Mouse (Mus musculus) heart, postnatal 0 days (tissue): Measurements from ENCODE around the gene Rgp1. TPM values are rescaled to one million over a fixed set of nuclear protein-coding genes. Genes with fewer than 3 reads are reported as not detected.
A peak's percentile ranks its signal among the peaks of the same experiment; 100 is the strongest.

ENCODE experiments used
- ATAC-seq: fragments of 200-750 bp; cut with Nextera tagmentation; 2 replicates; pipeline ENCODE4 v1.8.0; 2017; ENCODE audit warnings: low read depth, moderate number of reproducible peaks, moderate library complexity; ENCODE audit not compliant: insufficient read depth
- DNase-seq: peaks from one replicate; pipeline ENCODE4 v3.0.0-alpha.2; 2016; ENCODE audit warnings: low spot score
- H3K27ac ChIP-seq: fragments of 300-500 bp; sonication (generic); 2 replicates; pipeline ENCODE4 v1.5.1; 2014; ENCODE audit warnings: low read depth, mild to moderate bottlenecking
- H3K27me3 ChIP-seq: fragments of 300-500 bp; sonication (generic); 2 replicates; pipeline ENCODE4 v1.6.1; 2014; ENCODE audit warnings: low read length, mixed read lengths; ENCODE audit not compliant: control insufficient read depth, insufficient read depth
- H3K36me3 ChIP-seq: fragments of 300-500 bp; sonication (generic); replicated peaks from 2 replicates; pipeline ENCODE4 v1.6.1; 2014; ENCODE audit warnings: low read length, mixed read lengths; ENCODE audit not compliant: control insufficient read depth, insufficient read depth
- H3K4me1 ChIP-seq: fragments of 300-500 bp; sonication (generic); 2 replicates; pipeline ENCODE4 v1.6.1; 2014; ENCODE audit warnings: antibody characterized with exemption; ENCODE audit not compliant: control insufficient read depth, insufficient read depth
- H3K4me2 ChIP-seq: fragments of 300-500 bp; sonication (generic); 2 replicates; pipeline ENCODE4 v1.6.1; 2014; ENCODE audit warnings: low read depth, mild to moderate bottlenecking, low read length, moderate library complexity
- H3K4me3 ChIP-seq: fragments of 300-500 bp; sonication (generic); 2 replicates; pipeline ENCODE4 v1.5.1; 2014; ENCODE audit warnings: low read depth, low read length
- H3K9ac ChIP-seq: fragments of 300-500 bp; sonication (generic); replicated peaks from 2 replicates; pipeline ENCODE4 v1.6.1; 2014; ENCODE audit warnings: low read depth, low read length, mixed read lengths
- H3K9me3 ChIP-seq: fragments of 300-500 bp; sonication (generic); replicated peaks from 2 replicates; pipeline ENCODE4 v1.6.1; 2016; ENCODE audit warnings: low read length; ENCODE audit not compliant: control insufficient read depth
- CTCF ChIP-seq: IDR thresholded peaks from 2 replicates; pipeline ENCODE4 v1.5.1; 2016; ENCODE audit warnings: antibody characterized with exemption, control low read depth, low read depth
- EP300 ChIP-seq: IDR thresholded peaks from 2 replicates; pipeline ENCODE4 v1.6.1; 2016; ENCODE audit warnings: antibody characterized with exemption, low read depth
- WGBS: fragments of 180-500 bp; shearing (Covaris S2); extraction: QIAGEN DNeasy Blood & Tissue Kit; methylation state at CpG from one replicate; pipeline ENCODE4 v1.1.7; 2014; 5-methylcytosine and 5-hydroxymethylcytosine counted together
- polyA plus RNA-seq: library from polyadenylated mRNA; unstranded; fragments of >200 nt; fragmentation: Nextera tagmentation; extraction: Ambion mirVana; gene quantifications from 2 replicates; pipeline ENCODE4 v1.2.1, GENCODE M21; 2015
- total RNA-seq: library from RNA; depleted of rRNA; stranded (reverse); fragments of >200 nt; gene quantifications from 2 replicates; pipeline ENCODE4 v1.2.3, GENCODE M21; 2014; ENCODE audit warnings: low replicate concordance

Gene Rgp1
- total and polyA plus RNA-seq, 2 experiments from 2014 or later = 10.8 to 12.4 TPM

- no peak for ATAC-seq
- no peaks in the 10 kb centered on the region for H3K27me3 ChIP-seq
- DNase-seq = no peak
- H3K4me2 ChIP-seq = no peak overlapping the region
- no peak overlapping the region for H3K27ac ChIP-seq
- no peak overlapping the region for H3K9ac ChIP-seq
- peaks cover 8% of the 10 kb centered on the region for H3K4me1 ChIP-seq
- H3K9me3 ChIP-seq = no peaks in the 10 kb centered on the region
- no peak for TF ChIP-seq EP300
- H3K4me3 ChIP-seq = no peak overlapping the region
- 96% methylated on average over 5 of the region's 5 CpGs for WGBS
- H3K36me3 ChIP-seq = peaks cover 98% of the 10 kb centered on the region
Measured at GRCm38 (mm10) chr4:43552437-43552836, 26.1 kb upstream of the Rgp1 start.

- ATAC-seq = no peak
- DNase-seq = no peak
- Histone ChIP-seq H3K4me3 (no peak overlapping the region), H3K9me3 (no peaks in the 10 kb centered on the region), H3K27me3 (no peaks in the 10 kb centered on the region), H3K27ac (no peak overlapping the region), H3K4me2 (no peak overlapping the region), H3K36me3 (peaks cover 83% of the 10 kb centered on the region), H3K4me1 (peaks cover 22% of the 10 kb centered on the region), H3K9ac (no peak overlapping the region)
- TF ChIP-seq CTCF (no peak), EP300 (no peak)
Measured at GRCm38 (mm10) chr4:43553891-43554290, 24.6 kb upstream of the Rgp1 start.

- TF ChIP-seq CTCF (no peak), EP300 (no peak)
- H3K4me3 ChIP-seq = no peak overlapping the region
Measured at GRCm38 (mm10) chr4:43555926-43556325, 22.6 kb upstream of the Rgp1 start.

GRCm38 (mm10) chr4:43558028-43558630 is 20.4 kb upstream of the Rgp1 start:
- Histone ChIP-seq H3K9me3 (no peaks in the 10 kb centered on the region), H3K4me3 (peak overlapping the region; percentile 26), H3K27me3 (no peaks in the 10 kb centered on the region), H3K36me3 (peaks cover 41% of the 10 kb centered on the region), H3K27ac (peak overlapping the region; percentile 99), H3K4me2 (peak overlapping the region; percentile 81), H3K9ac (peak overlapping the region; percentile 7; the same call in 1 of the 2 replicates), H3K4me1 (peaks cover 44% of the 10 kb centered on the region)
- TF ChIP-seq EP300 = peak; percentile 50; the same call in 1 of the 2 replicates
- TF ChIP-seq CTCF = no peak
- 2% methylated on average over 5 of the region's 5 CpGs for WGBS
- DNase-seq (peak; percentile 32), ATAC-seq (no peak; the same call in 1 of the 2 replicates)

More at GRCm38 (mm10) chr4:43555926-43556325, 22.6 kb upstream of the Rgp1 start:
- peaks cover 41% of the 10 kb centered on the region for H3K4me1 ChIP-seq
- peaks cover 63% of the 10 kb centered on the region for H3K36me3 ChIP-seq
- no peaks in the 10 kb centered on the region for H3K27me3 ChIP-seq
- H3K4me2 ChIP-seq = no peak overlapping the region
- DNase-seq (no peak), ATAC-seq (no peak)
- no peak overlapping the region for H3K27ac ChIP-seq
- H3K9me3 ChIP-seq = no peaks in the 10 kb centered on the region
- WGBS = 90% methylated on average over 7 of the region's 7 CpGs
- H3K9ac ChIP-seq = no peak overlapping the region

- DNase-seq (peak; percentile 78), ATAC-seq (peak; percentile 25; the same call in 1 of the 2 replicates)
- WGBS = 7% methylated on average over 13 of the region's 13 CpGs
- TF ChIP-seq EP300 (no peak), CTCF (no peak)
- Histone ChIP-seq H3K27ac (peak overlapping the region; percentile 99), H3K4me2 (peak overlapping the region; percentile 81), H3K4me3 (peak overlapping the region; percentile 26), H3K9ac (peak overlapping the region; percentile 44), H3K4me1 (peaks cover 51% of the 10 kb centered on the region), H3K36me3 (peaks cover 37% of the 10 kb centered on the region), H3K9me3 (no peaks in the 10 kb centered on the region), H3K27me3 (no peaks in the 10 kb centered on the region)
Measured at GRCm38 (mm10) chr4:43558631-43559356, 19.7 kb upstream of the Rgp1 start.
